Mouse (Mus musculus) ES-Bruce4 (cell line): ENCODE results near the gene Oxsr1. TPM values are rescaled to one million over a fixed set of nuclear protein-coding genes. Genes with fewer than 3 reads are reported as not detected.

Experiments used
- H3K27ac ChIP-seq: 2 replicates; pipeline ENCODE4 v1.5.1; 2012; ENCODE audit warnings: low read length, inconsistent platforms; ENCODE audit not compliant: insufficient read depth
- H3K27me3 ChIP-seq: 2 replicates; pipeline ENCODE4 v1.6.1; 2012; ENCODE audit warnings: mild to moderate bottlenecking, low read length, inconsistent platforms; ENCODE audit not compliant: control insufficient read depth, poor library complexity, insufficient read depth, severe bottlenecking
- H3K36me3 ChIP-seq: 2 replicates; pipeline ENCODE4 v1.6.1; 2012; ENCODE audit warnings: inconsistent platforms, mild to moderate bottlenecking, low read length, moderate library complexity; ENCODE audit not compliant: control insufficient read depth, poor library complexity, insufficient read depth, severe bottlenecking
- H3K4me1 ChIP-seq: one replicate; pipeline ENCODE4 v1.8.1; 2011; ENCODE audit warnings: low read length; ENCODE audit not compliant: control insufficient read depth, insufficient read depth
- H3K4me3 ChIP-seq: 2 replicates; pipeline ENCODE4 v1.5.1; 2011; ENCODE audit warnings: low read depth, mild to moderate bottlenecking, low read length
- H3K9ac ChIP-seq: 2 replicates; pipeline ENCODE4 v1.6.1; 2012; ENCODE audit warnings: low read depth, mild to moderate bottlenecking, inconsistent platforms; ENCODE audit not compliant: poor library complexity, severe bottlenecking
- H3K9me3 ChIP-seq: replicated peaks from 2 replicates; pipeline ENCODE4 v1.6.1; 2012; ENCODE audit warnings: mild to moderate bottlenecking, low read length, inconsistent platforms; ENCODE audit not compliant: control insufficient read depth, poor library complexity, insufficient read depth, severe bottlenecking
- CTCF ChIP-seq: IDR thresholded peaks from one replicate; pipeline ENCODE4 v1.8.1; 2011; ENCODE audit warnings: low read depth, low read length
- EP300 ChIP-seq: IDR thresholded peaks from 2 replicates; pipeline ENCODE4 v1.6.1; 2011; ENCODE audit warnings: low read depth, low read length; ENCODE audit not compliant: insufficient read depth
- POLR2A ChIP-seq: IDR thresholded peaks from one replicate; pipeline ENCODE4 v1.8.1; 2011; ENCODE audit warnings: low read length; ENCODE audit not compliant: insufficient read depth
- polyA plus RNA-seq: library from polyadenylated mRNA; stranded (reverse); fragments of >200 nt; gene quantifications from 2 replicates; pipeline ENCODE4 v1.2.4, GENCODE M21; 2011; ENCODE audit warnings: low read depth; ENCODE audit not compliant: missing spikeins, insufficient read depth, insufficient read length

Gene Oxsr1
- polyA plus RNA-seq, 1 experiment, result 86.3 TPM

DNA sequence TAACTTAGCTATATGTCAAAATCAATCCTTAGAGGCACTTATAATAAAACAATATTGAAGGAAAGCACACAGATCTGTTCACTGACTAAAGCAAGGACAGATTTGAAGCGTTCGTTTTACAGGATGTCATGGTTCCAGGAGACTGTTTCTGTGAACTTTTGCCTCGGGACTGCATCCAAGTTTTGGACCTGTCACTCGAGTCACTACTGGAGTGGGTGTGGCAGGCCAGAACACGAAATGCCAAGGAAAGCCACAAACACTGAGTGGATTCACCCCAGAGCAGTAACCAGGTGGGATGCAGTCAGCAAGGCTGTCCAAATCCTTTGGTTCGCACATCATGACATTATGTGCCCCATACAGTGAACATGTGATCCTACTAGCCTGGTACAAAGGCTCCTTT is 107.6 kb downstream of the Oxsr1 start:
- Histone ChIP-seq H3K27ac (no peak overlapping the region), H3K4me1 (no peaks in the 10 kb centered on the region), H3K36me3 (no peaks in the 10 kb centered on the region), H3K9ac (no peak overlapping the region), H3K4me3 (no peak overlapping the region), H3K9me3 (peaks cover 44% of the 10 kb centered on the region), H3K27me3 (no peaks in the 10 kb centered on the region)
- TF ChIP-seq CTCF (no peak), EP300 (no peak), POLR2A (no peak)

DNA sequence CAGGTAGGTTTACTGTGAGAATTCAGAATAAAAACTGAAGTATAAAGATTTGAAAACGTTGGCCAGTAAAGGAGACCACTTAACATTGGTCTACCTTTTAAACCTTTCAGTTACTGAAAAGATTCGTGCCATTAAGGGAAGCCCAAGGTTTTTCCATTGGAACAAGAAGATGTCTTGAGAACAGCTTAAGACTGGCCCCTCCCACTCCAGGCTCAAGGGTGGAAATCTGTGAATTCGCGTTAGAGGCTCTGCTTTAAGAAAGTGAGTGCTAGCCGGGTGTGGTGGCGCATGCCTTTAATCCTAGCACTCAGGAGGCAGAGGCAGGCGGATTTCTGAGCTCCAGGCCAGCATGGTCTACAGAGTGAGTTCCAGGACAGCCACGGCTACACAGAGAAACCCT is 109.2 kb downstream of the Oxsr1 start:
- TF ChIP-seq POLR2A (no peak), EP300 (no peak), CTCF (no peak)
- H3K36me3 ChIP-seq, result no peaks in the 10 kb centered on the region
- H3K4me3 ChIP-seq, result no peak overlapping the region
- H3K4me1 ChIP-seq, result no peaks in the 10 kb centered on the region
- no peak overlapping the region for H3K9ac ChIP-seq
- H3K27ac ChIP-seq, result no peak overlapping the region
- no peaks in the 10 kb centered on the region for H3K27me3 ChIP-seq
- H3K9me3 ChIP-seq, result peaks cover 44% of the 10 kb centered on the region

DNA sequence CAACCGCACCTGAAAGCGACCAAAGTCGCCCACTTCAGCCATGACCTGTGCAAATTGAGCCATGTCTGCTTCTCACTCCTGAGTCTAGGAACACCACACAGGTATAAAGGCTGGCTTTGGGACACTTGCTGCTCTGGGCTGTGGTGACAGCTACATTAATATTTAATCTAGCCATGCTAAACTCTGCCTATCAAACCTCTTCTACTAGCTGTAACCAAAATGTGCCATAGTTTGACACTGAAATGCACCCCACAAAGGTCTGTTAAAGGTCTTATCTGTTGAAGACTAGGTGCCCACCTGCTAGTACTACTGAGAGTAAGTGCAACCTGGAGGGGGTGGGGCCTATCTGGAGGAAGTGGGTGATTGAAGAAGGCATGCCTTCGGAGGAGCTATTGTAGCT is 113.2 kb downstream of the Oxsr1 start, which contains the start of gene Slc22a13:
Slc22a13 (minus strand) TSS at position 101 of the 400 bp plus-strand sequence.
- H3K27me3 ChIP-seq, result no peaks in the 10 kb centered on the region
- peaks cover 28% of the 10 kb centered on the region for H3K9me3 ChIP-seq
- no peak within 1 kb of the TSS for H3K4me3 ChIP-seq
- no peak within 1 kb of the TSS for H3K27ac ChIP-seq
- no peaks in the 10 kb centered on the region for H3K36me3 ChIP-seq
- H3K9ac ChIP-seq, result no peak within 1 kb of the TSS
- TF ChIP-seq POLR2A (no peak), CTCF (no peak), EP300 (no peak)
- no peaks in the 10 kb centered on the region for H3K4me1 ChIP-seq

DNA sequence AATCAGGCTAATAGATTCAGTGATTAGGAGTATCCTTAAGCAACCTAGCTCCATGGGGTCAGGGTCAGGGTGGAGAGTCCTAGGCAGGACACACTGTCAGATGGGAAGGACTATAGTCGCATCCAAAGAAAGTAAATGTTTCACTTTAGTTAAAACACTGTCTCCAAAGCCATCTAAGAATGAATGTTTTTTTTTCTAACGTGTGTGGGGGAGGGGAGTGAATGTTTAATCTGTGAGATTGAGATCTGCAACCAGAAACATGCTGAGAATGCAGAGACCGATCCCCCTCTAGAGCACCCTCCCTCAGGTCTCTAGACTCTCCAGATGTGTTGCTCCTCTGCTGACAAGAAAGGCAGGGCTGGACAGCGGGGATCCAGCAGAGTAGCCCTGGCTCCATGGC is 115.1 kb downstream of the Oxsr1 start:
- Histone ChIP-seq H3K9ac (no peak overlapping the region), H3K4me1 (no peaks in the 10 kb centered on the region), H3K36me3 (no peaks in the 10 kb centered on the region), H3K9me3 (peaks cover 25% of the 10 kb centered on the region), H3K27me3 (no peaks in the 10 kb centered on the region), H3K4me3 (no peak overlapping the region), H3K27ac (no peak overlapping the region)
- no peak for TF ChIP-seq POLR2A
- TF ChIP-seq CTCF, result no peak
- no peak for TF ChIP-seq EP300

DNA sequence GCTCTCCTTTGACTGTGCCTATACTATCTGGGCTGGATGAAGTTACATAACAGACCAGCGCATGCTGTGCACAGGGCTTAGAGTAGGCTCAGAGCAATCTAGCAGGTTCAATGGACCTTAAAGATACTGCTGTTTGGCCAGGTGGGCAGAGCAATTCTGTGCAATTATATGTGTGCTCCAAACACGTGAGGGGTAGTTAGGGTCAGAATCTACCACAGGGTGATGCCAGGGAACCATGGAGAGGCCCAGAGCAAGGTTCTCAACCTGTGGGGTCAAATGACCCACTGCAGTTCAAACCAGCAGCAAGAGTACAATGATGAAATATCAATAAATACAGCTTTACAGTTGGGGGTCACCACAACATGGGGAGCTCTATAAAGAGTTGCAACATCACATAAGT is 115.6 kb downstream of the Oxsr1 start:
- no peaks in the 10 kb centered on the region for H3K36me3 ChIP-seq

DNA sequence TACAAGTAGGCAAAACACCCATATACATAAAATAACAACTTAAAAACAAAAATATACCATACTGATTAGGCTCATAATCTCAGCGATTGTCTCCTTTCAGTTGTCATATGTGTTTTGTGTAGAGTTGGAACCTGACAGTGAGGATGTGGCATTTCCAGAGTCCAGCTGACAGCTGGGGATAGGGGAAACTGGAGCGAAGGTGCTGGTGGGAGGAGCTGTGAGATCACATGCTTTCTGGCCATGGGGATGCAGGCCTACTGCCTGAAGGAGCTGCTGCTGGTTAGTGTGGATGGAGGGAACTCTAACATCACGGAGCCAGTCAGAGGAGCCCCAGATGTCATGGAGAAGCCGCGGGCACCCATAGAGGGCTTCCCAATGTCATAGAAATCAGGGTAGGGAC is 116.5 kb downstream of the Oxsr1 start:
- H3K4me3 ChIP-seq, result no peak overlapping the region
- no peaks in the 10 kb centered on the region for H3K27me3 ChIP-seq
- peaks cover 23% of the 10 kb centered on the region for H3K9me3 ChIP-seq
- H3K4me1 ChIP-seq, result no peaks in the 10 kb centered on the region
- H3K9ac ChIP-seq, result no peak overlapping the region
- no peaks in the 10 kb centered on the region for H3K36me3 ChIP-seq
- no peak overlapping the region for H3K27ac ChIP-seq
- TF ChIP-seq POLR2A (no peak), EP300 (no peak), CTCF (no peak)

More for the DNA sequence above, 115.6 kb downstream of the Oxsr1 start:
- Histone ChIP-seq H3K9me3 (peaks cover 25% of the 10 kb centered on the region), H3K4me3 (no peak overlapping the region), H3K27ac (no peak overlapping the region), H3K27me3 (no peaks in the 10 kb centered on the region), H3K9ac (no peak overlapping the region), H3K4me1 (no peaks in the 10 kb centered on the region)
- TF ChIP-seq EP300 (no peak), POLR2A (no peak), CTCF (no peak)
